In the genomic region with DNA sequence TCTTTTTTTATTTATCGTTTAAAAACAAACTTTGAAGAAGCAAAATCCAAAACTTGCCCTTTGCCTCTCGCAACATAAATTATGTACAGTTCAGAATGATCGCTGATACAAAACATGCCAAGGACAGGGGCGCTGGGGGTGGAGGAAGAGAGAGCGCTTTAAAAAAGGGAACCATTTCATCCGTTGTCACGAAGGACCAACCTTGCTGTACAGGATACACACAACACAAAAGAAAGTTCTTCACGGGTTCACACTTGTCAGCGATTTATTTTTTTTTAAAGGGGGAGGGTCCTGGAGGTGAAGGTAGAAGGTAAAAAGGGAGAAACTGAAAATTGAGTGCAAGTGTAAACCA, we compare ENCODE assay signal across 8 mouse cellular contexts. TPM values are rescaled to one million over a fixed set of nuclear protein-coding genes. Genes with fewer than 3 reads are reported as not detected.
DNase-seq lines count a peak whose midpoint lies in the region; ATAC-seq and TF ChIP-seq lines count a peak whose summit lies in the region.

No protein-coding gene starts in this region.

- H3K27ac ChIP-seq in heart, embryonic 13.5 days (replicated peaks): peak overlapping the region; percentile 99
- H3K27ac ChIP-seq in MEL (ENCODE audit: control insufficient read depth, low read depth, low read length): peak overlapping the region; percentile 97
- peak overlapping the region; percentile 86 for H3K27ac ChIP-seq in hindbrain, embryonic 12.5 days
- H3K27ac ChIP-seq in midbrain, embryonic 11.5 days (ENCODE audit: low read depth, low read length): peak overlapping the region; percentile 28; the same call in 1 of the 2 replicates

- no peaks in the 10 kb centered on the region for H3K9me3 ChIP-seq in heart, embryonic 13.5 days
- H3K9me3 ChIP-seq in MEL (replicated peaks; ENCODE audit: insufficient read depth, low read length): no peaks in the 10 kb centered on the region
- H3K9me3 ChIP-seq in hindbrain, embryonic 12.5 days (replicated peaks): no peaks in the 10 kb centered on the region
- H3K9me3 ChIP-seq in midbrain, embryonic 11.5 days (ENCODE audit: control insufficient read depth, low read length): no peaks in the 10 kb centered on the region

- no peak for TF ChIP-seq RAD21 in MEL (IDR thresholded peaks at IDR 0.05; ENCODE audit: low read depth, low read length)

- H3K4me3 ChIP-seq in heart, embryonic 13.5 days: peak overlapping the region; percentile 85
- H3K4me3 ChIP-seq in MEL (ENCODE audit: control insufficient read depth in 1 of 2, insufficient read depth in 1 of 2, low read depth in 2 of 2, low read length in 2 of 2): peak overlapping the region; percentile 41 to 44
- peak overlapping the region; percentile 55 for H3K4me3 ChIP-seq in hindbrain, embryonic 12.5 days
- H3K4me3 ChIP-seq in midbrain, embryonic 11.5 days (ENCODE audit: low read depth, low read length): peak overlapping the region; percentile 77; the same call in 1 of the 2 replicates

- H3K27me3 ChIP-seq in heart, embryonic 13.5 days (replicated peaks): no peaks in the 10 kb centered on the region
- H3K27me3 ChIP-seq in MEL (ENCODE audit: control insufficient read depth in 1 of 2, insufficient read depth in 2 of 2, low read length in 2 of 2): no peaks in the 10 kb centered on the region
- H3K27me3 ChIP-seq in hindbrain, embryonic 12.5 days: no peaks in the 10 kb centered on the region
- H3K27me3 ChIP-seq in midbrain, embryonic 11.5 days (ENCODE audit: control insufficient read depth, insufficient read depth, low read length): no peaks in the 10 kb centered on the region

- peak overlapping the region; percentile 75 for H3K4me2 ChIP-seq in heart, embryonic 13.5 days
- H3K4me2 ChIP-seq in hindbrain, embryonic 12.5 days (replicated peaks): peak overlapping the region; percentile 71
- H3K4me2 ChIP-seq in midbrain, embryonic 11.5 days: peak overlapping the region; percentile 69

- no peak for DNase-seq in heart, postnatal 25 days (ENCODE audit: low spot score)
- no peak for DNase-seq in MEL (ENCODE audit: low read depth, low spot score)
- no peak for DNase-seq in midbrain, embryonic 11.5 days (ENCODE audit: low spot score, missing footprints)
- DNase-seq in gastrocnemius, postnatal 25 days: no peak
- DNase-seq in cerebellum, postnatal 25 days: no peak
- no peak for DNase-seq in spleen, postnatal 4 days (ENCODE audit: low spot score in 2 of 2)

- H3K4me1 ChIP-seq in heart, embryonic 13.5 days: peaks cover 65% of the 10 kb centered on the region
- H3K4me1 ChIP-seq in MEL (ENCODE audit: control insufficient read depth in 1 of 2, insufficient read depth in 2 of 2, low read length in 2 of 2): peaks cover 15 to 26% of the 10 kb centered on the region in 2 experiments
- H3K4me1 ChIP-seq in hindbrain, embryonic 12.5 days: peaks cover 11% of the 10 kb centered on the region
- peaks cover 3% of the 10 kb centered on the region for H3K4me1 ChIP-seq in midbrain, embryonic 11.5 days (ENCODE audit: control insufficient read depth, insufficient read depth, low read length)

- TF ChIP-seq POLR2A in MEL (IDR thresholded peaks at IDR 0.05; ENCODE audit: control insufficient read depth in 1 of 2, insufficient read depth in 1 of 2, low read depth in 1 of 2, low read length in 2 of 2, poor library complexity in 1 of 2): no peak

- no peak for TF ChIP-seq CTCF in MEL (IDR thresholded peaks at IDR 0.05 in 2 of 3, conservative IDR thresholded peaks at IDR 0.05 in 1 of 3; ENCODE audit: control insufficient read depth in 1 of 3, insufficient read depth in 1 of 3, low read depth in 2 of 3, low read length in 3 of 3, poor library complexity in 1 of 3, severe bottlenecking in 1 of 3)

- peaks cover 27% of the 10 kb centered on the region for H3K79me2 ChIP-seq in MEL (ENCODE audit: control insufficient read depth, insufficient read depth, low read length, poor library complexity)

- 15% methylated on average over 9 of the region's 9 CpGs for WGBS in heart, embryonic 13.5 days
- 20% methylated on average over 9 of the region's 9 CpGs for WGBS in hindbrain, embryonic 12.5 days
- WGBS in midbrain, embryonic 11.5 days: 22% methylated on average over 9 of the region's 9 CpGs

- no peak for ATAC-seq in heart, embryonic 13.5 days (ENCODE audit: extremely low read depth, insufficient number of reproducible peaks, low FRiP score, low TSS enrichment)
- peak; percentile 44 for ATAC-seq in hindbrain, embryonic 12.5 days (ENCODE audit: low FRiP score)
- ATAC-seq in midbrain, embryonic 11.5 days (ENCODE audit: low FRiP score): peak; percentile 67

- intact Hi-C loops in heart, postnatal 25 days (cut with DNase I): no loop called here

- H3K36me3 ChIP-seq in heart, embryonic 13.5 days: peaks cover 50% of the 10 kb centered on the region
- peaks cover 0 to 25% of the 10 kb centered on the region in 2 experiments; a peak in 3 of 4 replicates for H3K36me3 ChIP-seq in MEL (ENCODE audit: control insufficient read depth in 1 of 2, insufficient read depth in 2 of 2, low read length in 2 of 2)
- H3K36me3 ChIP-seq in hindbrain, embryonic 12.5 days: peaks cover 41% of the 10 kb centered on the region
- H3K36me3 ChIP-seq in midbrain, embryonic 11.5 days (ENCODE audit: control insufficient read depth, insufficient read depth, low read length): peaks cover 20% of the 10 kb centered on the region

- peak overlapping the region; percentile 95 for H3K9ac ChIP-seq in heart, embryonic 13.5 days
- peak overlapping the region; percentile 75 for H3K9ac ChIP-seq in MEL (ENCODE audit: control insufficient read depth, low read depth, low read length, poor library complexity, severe bottlenecking)
- peak overlapping the region; percentile 77 for H3K9ac ChIP-seq in hindbrain, embryonic 12.5 days
- peak overlapping the region; percentile 10; the same call in 1 of the 2 replicates for H3K9ac ChIP-seq in midbrain, embryonic 11.5 days (ENCODE audit: low read length)

- TF ChIP-seq EP300 in MEL (IDR thresholded peaks at IDR 0.05; ENCODE audit: low read depth in 1 of 2, low read length in 2 of 2): no peak; a peak in 2 of 4 replicates

TF ChIP-seq in MEL, 35 proteins besides CTCF, POLR2A, EP300 and RAD21 (continues in another document):
- TF ChIP-seq MAZ (IDR thresholded peaks at IDR 0.05; ENCODE audit: low read depth, low read length) (peak; percentile 4; the same call in 1 of the 2 replicates), GABPA (IDR thresholded peaks at IDR 0.05; ENCODE audit: low read depth, low read length) (no peak), TAL1 (IDR thresholded peaks at IDR 0.05; ENCODE audit: low read length) (no peak), MYB (IDR thresholded peaks at IDR 0.05; ENCODE audit: low read depth, low read length) (no peak)

RNA-seq across cellular contexts. Expression of gene Prkag1, which starts 0.3 kb away (rescaled TPM):
- 88.3 and 95.1 TPM in 2 replicates for polyA plus RNA-seq in heart, embryonic 13.5 days (2015; fragmentation: Nextera tagmentation; extraction: Ambion mirVana)
- total RNA-seq in heart, postnatal 25 days (2021): 100 to 1,000 TPM in 1 of 2 experiments, 10 to 100 TPM in 1; 90.5 to 103 TPM
- total RNA-seq in MEL (2012; rRNA removed): 122 and 126 TPM in 2 replicates
- 100 to 1,000 TPM; 141 to 348 TPM for polyA plus RNA-seq in MEL (2012; ENCODE audit: insufficient read depth in 1 of 2, insufficient read length in 2 of 2, low read depth in 1 of 2, low replicate concordance in 2 of 2, missing spikeins in 1 of 2)
- polyA plus RNA-seq in hindbrain, embryonic 12.5 days (2016; fragmentation: Nextera tagmentation; extraction: Ambion mirVana): 71.0 and 78.9 TPM in 2 replicates
- polyA plus RNA-seq in midbrain, embryonic 11.5 days (2014; fragmentation: Nextera tagmentation; extraction: Ambion mirVana): 69.7 and 81.4 TPM in 2 replicates
- 10 to 100 TPM; 43.6 to 43.9 TPM for total RNA-seq in gastrocnemius, postnatal 25 days (2021)

RNA-seq across cellular contexts. Expression of gene Ddn, which starts 22.4 kb away (rescaled TPM):
- 0.09 and 0.16 TPM in 2 replicates for polyA plus RNA-seq in heart, embryonic 13.5 days (2015; fragmentation: Nextera tagmentation; extraction: Ambion mirVana)
- under 1 TPM; 0.21 to 0.59 TPM for total RNA-seq in heart, postnatal 25 days (2021)
- 2.8 and 4.0 TPM in 2 replicates for total RNA-seq in MEL (2012; rRNA removed)
- 1 to 10 TPM in 1 of 2 experiments, not detected in 1; 4.2 TPM for polyA plus RNA-seq in MEL (2012; ENCODE audit: insufficient read depth in 1 of 2, insufficient read length in 2 of 2, low read depth in 1 of 2, low replicate concordance in 2 of 2, missing spikeins in 1 of 2)
- 0.56 and 0.65 TPM in 2 replicates for polyA plus RNA-seq in hindbrain, embryonic 12.5 days (2016; fragmentation: Nextera tagmentation; extraction: Ambion mirVana)
- 0.48 and 0.74 TPM in 2 replicates for polyA plus RNA-seq in midbrain, embryonic 11.5 days (2014; fragmentation: Nextera tagmentation; extraction: Ambion mirVana)
- total RNA-seq in gastrocnemius, postnatal 25 days (2021): under 1 TPM; 0.38 to 0.74 TPM

RNA-seq across cellular contexts. Expression of gene Kmt2d, which starts 39.3 kb away (rescaled TPM):
- polyA plus RNA-seq in heart, embryonic 13.5 days (2015; fragmentation: Nextera tagmentation; extraction: Ambion mirVana): 8.1 and 8.9 TPM in 2 replicates
- total RNA-seq in heart, postnatal 25 days (2021): 10 to 100 TPM; 52.1 to 57.7 TPM
- total RNA-seq in MEL (2012; rRNA removed): 12.5 and 15.4 TPM in 2 replicates
- polyA plus RNA-seq in MEL (2012; ENCODE audit: insufficient read depth in 1 of 2, insufficient read length in 2 of 2, low read depth in 1 of 2, low replicate concordance in 2 of 2, missing spikeins in 1 of 2): 10 to 100 TPM; 42.0 to 47.7 TPM
- polyA plus RNA-seq in hindbrain, embryonic 12.5 days (2016; fragmentation: Nextera tagmentation; extraction: Ambion mirVana): 12.2 and 12.5 TPM in 2 replicates
- polyA plus RNA-seq in midbrain, embryonic 11.5 days (2014; fragmentation: Nextera tagmentation; extraction: Ambion mirVana): 13.2 and 13.3 TPM in 2 replicates
- total RNA-seq in gastrocnemius, postnatal 25 days (2021): 10 to 100 TPM; 36.6 to 43.5 TPM

RNA-seq across cellular contexts. Expression of gene Wnt1, which starts 42.0 kb away (rescaled TPM):
- polyA plus RNA-seq in heart, embryonic 13.5 days (2015; fragmentation: Nextera tagmentation; extraction: Ambion mirVana): not detected in 2 replicates
- not detected for total RNA-seq in heart, postnatal 25 days (2021)
- total RNA-seq in MEL (2012; rRNA removed): not detected in 2 replicates
- polyA plus RNA-seq in MEL (2012; ENCODE audit: insufficient read depth in 1 of 2, insufficient read length in 2 of 2, low read depth in 1 of 2, low replicate concordance in 2 of 2, missing spikeins in 1 of 2): not detected
- 8.4 and 8.6 TPM in 2 replicates for polyA plus RNA-seq in hindbrain, embryonic 12.5 days (2016; fragmentation: Nextera tagmentation; extraction: Ambion mirVana)
- polyA plus RNA-seq in midbrain, embryonic 11.5 days (2014; fragmentation: Nextera tagmentation; extraction: Ambion mirVana): 11.6 and 14.0 TPM in 2 replicates
- total RNA-seq in gastrocnemius, postnatal 25 days (2021): not detected

RNA-seq across cellular contexts. Expression of gene Wnt10b, which starts 53.7 kb away (rescaled TPM):
- 0.07 TPM in 1 of 2 replicates, not detected in the other for polyA plus RNA-seq in heart, embryonic 13.5 days (2015; fragmentation: Nextera tagmentation; extraction: Ambion mirVana)
- total RNA-seq in heart, postnatal 25 days (2021): under 1 TPM; 0.34 to 0.57 TPM
- 0.13 and 0.23 TPM in 2 replicates for total RNA-seq in MEL (2012; rRNA removed)
- under 1 TPM in 1 of 2 experiments, not detected in 1; 0.14 TPM for polyA plus RNA-seq in MEL (2012; ENCODE audit: insufficient read depth in 1 of 2, insufficient read length in 2 of 2, low read depth in 1 of 2, low replicate concordance in 2 of 2, missing spikeins in 1 of 2)
- 0.59 and 0.91 TPM in 2 replicates for polyA plus RNA-seq in hindbrain, embryonic 12.5 days (2016; fragmentation: Nextera tagmentation; extraction: Ambion mirVana)
- polyA plus RNA-seq in midbrain, embryonic 11.5 days (2014; fragmentation: Nextera tagmentation; extraction: Ambion mirVana): 0.30 and 0.40 TPM in 2 replicates
- 1 to 10 TPM in 1 of 2 experiments, under 1 TPM in 1; 0.79 to 1.7 TPM for total RNA-seq in gastrocnemius, postnatal 25 days (2021)

Comparison
In these comparisons a context has a peak if more than half of its experiments do, and no peak if none do; other contexts are left out.
1. H3K27ac ChIP-seq: peak in every context shown above with its lines; median percentile 99 in heart, embryonic 13.5 days; 97 in MEL; 86 in hindbrain, embryonic 12.5 days; 28 in midbrain, embryonic 11.5 days.
2. H3K9ac ChIP-seq: peak in every context shown above with its lines; median percentile 95 in heart, embryonic 13.5 days; 77 in hindbrain, embryonic 12.5 days; 75 in MEL; 10 in midbrain, embryonic 11.5 days.